ENCODE assay signal across 14 mouse cellular contexts in the genomic region with DNA sequence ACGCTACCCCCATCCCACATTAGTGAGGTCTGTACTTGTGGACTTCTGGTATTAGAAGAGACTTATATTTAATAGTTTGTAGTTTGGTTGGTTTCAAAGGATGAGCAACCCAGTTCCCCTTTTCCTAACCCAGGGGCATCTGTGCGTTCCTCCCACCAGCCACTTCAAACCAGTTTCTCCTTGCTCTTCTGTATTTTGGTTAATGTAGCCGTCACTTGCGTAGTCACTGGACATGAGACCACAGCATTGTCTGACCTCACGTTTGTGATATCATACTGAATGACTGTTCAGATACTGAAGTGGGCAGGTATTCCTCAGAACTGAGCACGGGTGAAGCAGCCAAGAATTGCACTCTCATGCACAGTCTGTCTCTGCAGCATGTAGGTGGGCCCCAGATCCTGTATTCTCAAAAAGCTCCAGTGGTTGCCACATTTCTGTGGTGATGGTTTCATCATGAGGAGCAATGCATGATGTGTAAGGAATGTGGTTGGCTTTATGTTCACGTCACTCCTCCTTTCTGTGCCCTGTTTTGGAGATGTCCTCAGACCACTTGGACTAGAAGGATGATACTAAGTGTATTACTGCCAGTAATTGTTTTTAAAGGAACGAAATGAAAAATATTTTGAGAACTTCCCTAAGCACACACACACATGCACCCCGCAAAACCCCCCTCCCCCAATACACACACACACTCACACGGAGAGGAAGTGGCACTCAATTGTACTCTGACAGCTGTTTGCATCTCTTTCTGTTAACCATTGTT.
DNase-seq lines count a peak whose midpoint lies in the region; ATAC-seq lines count a peak whose summit lies in the region.
"Had no signal": no experiment of that assay in that cellular context is flagged by ENCODE, and none has a peak within 500 bp of the region (broad histone marks: within the 10 kb centered on the region; RNA-seq: fewer than 3 reads in every experiment).

No protein-coding gene starts in this region.

- H3K36me3 ChIP-seq in splenic B cell, adult 2 months (ENCODE audit: control insufficient read depth, insufficient read depth, low read length, poor library complexity, severe bottlenecking), result no peaks in the 10 kb centered on the region
- H3K36me3 ChIP-seq: forebrain, embryonic 10.5 days; G1E; hindbrain, embryonic 12.5 days; limb, embryonic 15.5 days had no signal

- no peaks in the 10 kb centered on the region for H3K27me3 ChIP-seq in splenic B cell, adult 2 months (ENCODE audit: control insufficient read depth, insufficient read depth, low read length, poor library complexity, severe bottlenecking)
- H3K27me3 ChIP-seq: hindbrain, embryonic 12.5 days; limb, embryonic 15.5 days had no signal

- peak; percentile 47 for DNase-seq in 416B (ENCODE audit: low read depth)
- DNase-seq in B cell, adult 2 months, result peak; percentile 63
- peak; percentile 71 for DNase-seq in splenic B cell, adult 2 months (ENCODE audit: low read depth, low spot score)
- no peak for DNase-seq in kidney, adult 11 months
- DNase-seq in testis, postnatal 14 days (ENCODE audit: low spot score), result no peak
- no peak for DNase-seq in embryo, embryonic 9.5 days (ENCODE audit: extremely low spot score)
- DNase-seq: cerebellum, adult 8-10 months; gastrocnemius, adult 2 months; kidney, adult 2 months had no signal

- ATAC-seq in hematopoietic stem cell, adult 5-6 weeks (replicated peaks in 1 of 2; ENCODE audit: insufficient read depth in 1 of 2, low FRiP score in 2 of 2, low TSS enrichment in 1 of 2, low read depth in 1 of 2, poor library complexity in 2 of 2, severe bottlenecking in 2 of 2), result peak; percentile 85 to 92

Comparison
In these comparisons a context has a peak if more than half of its experiments do, and no peak if none do; other contexts are left out.
1. DNase-seq: peak in 416B (single experiment), B cell, adult 2 months (2 of 2) and splenic B cell, adult 2 months (single experiment); none in kidney, adult 11 months (single experiment), testis, postnatal 14 days (single experiment) and embryo, embryonic 9.5 days (single experiment).